Mouse (Mus musculus): ENCODE measurements at regions not wholly inside any gene's neighbourhood (a gene's known extent, or its start where the extent isn't known, plus 50 kb on each side); places are given as distances from the start of the nearest gene placed in this dataset.

DNA sequence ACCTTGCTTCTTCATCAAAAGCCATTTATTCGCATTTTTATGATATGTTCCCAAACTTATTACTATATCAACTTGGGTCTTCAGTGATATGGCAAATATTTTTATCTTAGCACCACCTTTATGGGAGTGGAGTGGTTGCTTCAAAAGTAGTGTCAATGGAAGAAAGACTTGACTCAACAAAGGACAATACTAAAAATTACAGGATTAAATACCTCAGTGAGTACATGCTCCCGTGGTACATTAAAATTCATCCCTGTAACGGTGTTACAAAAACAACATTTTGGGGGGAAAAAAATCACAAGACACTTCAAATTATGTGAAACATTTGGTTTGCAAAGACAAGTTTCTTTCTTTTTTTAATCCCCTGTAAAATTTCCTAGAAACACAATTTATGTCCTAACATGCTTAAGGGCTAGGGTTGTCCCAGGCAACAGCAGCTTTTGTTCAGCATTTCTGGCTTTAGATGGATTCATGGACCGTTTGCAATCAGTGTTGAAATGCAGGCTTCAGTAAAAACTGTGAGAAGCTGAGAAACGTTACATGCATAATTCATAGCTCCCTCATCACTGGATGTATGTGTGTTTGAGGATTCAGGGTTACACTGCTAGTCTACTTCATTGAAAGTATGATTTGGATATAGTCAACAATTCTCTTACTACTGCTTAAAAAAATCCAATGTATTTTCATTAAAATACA lies 700.8 kb upstream of the Tenm2 start:
- H3K36me3 ChIP-seq (ENCODE audit: control insufficient read depth, insufficient read depth), result no peaks in the 10 kb centered on the region
- H3K9me3 ChIP-seq (replicated peaks; ENCODE audit: control insufficient read depth, low read length), result no peaks in the 10 kb centered on the region
- H3K9ac ChIP-seq (ENCODE audit: low read depth, low read length), result no peak overlapping the region
- ATAC-seq (ENCODE audit: low read depth), result no peak
- no peaks in the 10 kb centered on the region for H3K4me1 ChIP-seq (ENCODE audit: control insufficient read depth, low read depth, low read length)
- H3K4me3 ChIP-seq (ENCODE audit: low read depth, low read length), result no peak overlapping the region
- H3K27ac ChIP-seq (ENCODE audit: low read length), result no peak overlapping the region
- no peak overlapping the region for H3K4me2 ChIP-seq (ENCODE audit: low read depth, low read length)
- 55% methylated on average over 5 of the region's 5 CpGs for WGBS (ENCODE audit: insufficient replicate concordance)
- no peaks in the 10 kb centered on the region for H3K27me3 ChIP-seq (ENCODE audit: control insufficient read depth, insufficient read depth, low read depth, low read length)

GRCm38 (mm10) chr11:37913161-37913560 lies 677.4 kb upstream of the Tenm2 start:
- H3K4me2 ChIP-seq (ENCODE audit: low read depth, low read length), result no peak overlapping the region
- H3K9me3 ChIP-seq (replicated peaks; ENCODE audit: control insufficient read depth, low read length), result no peaks in the 10 kb centered on the region
- H3K4me3 ChIP-seq (ENCODE audit: low read depth, low read length), result no peak overlapping the region
- ATAC-seq (ENCODE audit: low read depth), result no peak
- no peaks in the 10 kb centered on the region for H3K36me3 ChIP-seq (ENCODE audit: control insufficient read depth, insufficient read depth)
- no peak overlapping the region for H3K27ac ChIP-seq (ENCODE audit: low read length)
- no peaks in the 10 kb centered on the region for H3K4me1 ChIP-seq (ENCODE audit: control insufficient read depth, low read depth, low read length)
- H3K9ac ChIP-seq (ENCODE audit: low read depth, low read length), result no peak overlapping the region
- no peaks in the 10 kb centered on the region for H3K27me3 ChIP-seq (ENCODE audit: control insufficient read depth, insufficient read depth, low read depth, low read length)
- 40% methylated on average over 2 of the region's 2 CpGs for WGBS (ENCODE audit: insufficient replicate concordance)

- Histone ChIP-seq H3K4me2 (ENCODE audit: low read depth, low read length) (no peak overlapping the region), H3K9ac (ENCODE audit: low read depth, low read length) (no peak overlapping the region), H3K9me3 (replicated peaks; ENCODE audit: control insufficient read depth, low read length) (no peaks in the 10 kb centered on the region), H3K36me3 (ENCODE audit: control insufficient read depth, insufficient read depth) (no peaks in the 10 kb centered on the region), H3K27me3 (ENCODE audit: control insufficient read depth, insufficient read depth, low read depth, low read length) (no peaks in the 10 kb centered on the region), H3K4me1 (ENCODE audit: control insufficient read depth, low read depth, low read length) (no peaks in the 10 kb centered on the region), H3K4me3 (ENCODE audit: low read depth, low read length) (no peak overlapping the region), H3K27ac (ENCODE audit: low read length) (no peak overlapping the region)
- WGBS (ENCODE audit: insufficient replicate concordance), result 72% methylated on average over 2 of the region's 2 CpGs
- ATAC-seq (ENCODE audit: low read depth), result no peak
These were observed 669.2 kb upstream of the Tenm2 start for GRCm38 (mm10) chr11:37904991-37905390.

- Histone ChIP-seq H3K4me2 (ENCODE audit: low read depth, low read length) (no peak overlapping the region), H3K4me1 (ENCODE audit: control insufficient read depth, low read depth, low read length) (no peaks in the 10 kb centered on the region), H3K27ac (ENCODE audit: low read length) (no peak overlapping the region), H3K36me3 (ENCODE audit: control insufficient read depth, insufficient read depth) (no peaks in the 10 kb centered on the region), H3K4me3 (ENCODE audit: low read depth, low read length) (no peak overlapping the region), H3K27me3 (ENCODE audit: control insufficient read depth, insufficient read depth, low read depth, low read length) (no peaks in the 10 kb centered on the region), H3K9me3 (replicated peaks; ENCODE audit: control insufficient read depth, low read length) (no peaks in the 10 kb centered on the region), H3K9ac (ENCODE audit: low read depth, low read length) (no peak overlapping the region)
- no peak for ATAC-seq (ENCODE audit: low read depth)
These were observed 661.9 kb upstream of the Tenm2 start for GRCm38 (mm10) chr11:37897713-37898112.

DNA sequence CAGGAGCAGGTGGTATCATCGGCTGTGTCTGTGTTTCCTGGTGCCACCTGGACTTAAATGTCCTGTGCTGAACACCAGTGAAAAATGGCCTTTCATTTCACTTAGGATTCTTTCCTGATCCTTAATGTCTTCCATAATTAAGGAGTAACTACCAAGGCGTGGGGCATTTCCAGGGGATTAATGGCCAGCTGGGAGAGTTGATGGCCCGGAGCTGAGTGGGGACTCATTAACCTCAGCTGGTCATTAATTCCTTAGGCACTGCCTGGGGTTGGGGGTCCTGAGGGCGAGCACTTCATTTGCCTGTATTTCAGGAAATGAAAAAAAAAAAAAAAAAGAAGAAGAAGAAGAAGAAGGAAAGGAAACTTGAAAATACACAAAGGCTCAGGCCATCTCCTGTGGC lies 647.0 kb upstream of the Tenm2 start:
- Histone ChIP-seq H3K9me3 (replicated peaks; ENCODE audit: control insufficient read depth, low read length) (no peaks in the 10 kb centered on the region), H3K36me3 (ENCODE audit: control insufficient read depth, insufficient read depth) (no peaks in the 10 kb centered on the region), H3K27ac (ENCODE audit: low read length) (no peak overlapping the region), H3K27me3 (ENCODE audit: control insufficient read depth, insufficient read depth, low read depth, low read length) (no peaks in the 10 kb centered on the region), H3K4me3 (ENCODE audit: low read depth, low read length) (no peak overlapping the region), H3K9ac (ENCODE audit: low read depth, low read length) (no peak overlapping the region), H3K4me1 (ENCODE audit: control insufficient read depth, low read depth, low read length) (no peaks in the 10 kb centered on the region), H3K4me2 (ENCODE audit: low read depth, low read length) (no peak overlapping the region)
- WGBS (ENCODE audit: insufficient replicate concordance), result 50% methylated on average over 4 of the region's 4 CpGs
- no peak for ATAC-seq (ENCODE audit: low read depth)

GRCm38 (mm10) chr11:37837301-37837700 lies 601.5 kb upstream of the Tenm2 start:
- ATAC-seq (ENCODE audit: low read depth), result no peak
- H3K9me3 ChIP-seq (replicated peaks; ENCODE audit: control insufficient read depth, low read length), result no peaks in the 10 kb centered on the region
- H3K9ac ChIP-seq (ENCODE audit: low read depth, low read length), result no peak overlapping the region
- no peaks in the 10 kb centered on the region for H3K4me1 ChIP-seq (ENCODE audit: control insufficient read depth, low read depth, low read length)
- H3K36me3 ChIP-seq (ENCODE audit: control insufficient read depth, insufficient read depth), result no peaks in the 10 kb centered on the region
- no peak overlapping the region for H3K4me3 ChIP-seq (ENCODE audit: low read depth, low read length)
- H3K27ac ChIP-seq (ENCODE audit: low read length), result no peak overlapping the region
- H3K4me2 ChIP-seq (ENCODE audit: low read depth, low read length), result no peak overlapping the region
- no peaks in the 10 kb centered on the region for H3K27me3 ChIP-seq (ENCODE audit: control insufficient read depth, insufficient read depth, low read depth, low read length)
- WGBS (ENCODE audit: insufficient replicate concordance), result 56% methylated on average over 5 of the region's 5 CpGs

DNA sequence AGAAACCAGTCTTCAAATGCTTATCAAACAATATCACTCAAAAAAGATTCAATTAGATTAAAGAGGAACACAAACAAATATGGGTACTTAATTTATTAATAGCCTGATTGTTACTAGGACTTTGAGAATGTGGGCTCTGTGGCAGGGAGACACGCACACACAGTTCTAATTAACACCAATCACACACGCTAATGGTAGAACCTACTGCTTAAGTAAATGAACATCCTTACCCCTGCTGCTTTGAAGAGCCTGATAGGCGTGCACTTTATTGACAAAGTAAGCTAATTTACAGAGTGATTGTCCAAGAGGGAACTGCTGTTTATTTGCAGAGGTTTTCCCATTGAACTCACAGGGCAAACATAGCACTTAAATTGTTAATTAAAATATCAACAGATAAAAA lies 595.2 kb upstream of the Tenm2 start:
- WGBS (ENCODE audit: insufficient replicate concordance), result 46% methylated on average over 3 of the region's 3 CpGs
- no peak for ATAC-seq (ENCODE audit: low read depth)
- no peaks in the 10 kb centered on the region for H3K27me3 ChIP-seq (ENCODE audit: control insufficient read depth, insufficient read depth, low read depth, low read length)
- H3K9ac ChIP-seq (ENCODE audit: low read depth, low read length), result no peak overlapping the region
- H3K4me2 ChIP-seq (ENCODE audit: low read depth, low read length), result no peak overlapping the region
- no peak overlapping the region for H3K4me3 ChIP-seq (ENCODE audit: low read depth, low read length)
- no peaks in the 10 kb centered on the region for H3K9me3 ChIP-seq (replicated peaks; ENCODE audit: control insufficient read depth, low read length)
- no peak overlapping the region for H3K27ac ChIP-seq (ENCODE audit: low read length)
- H3K4me1 ChIP-seq (ENCODE audit: control insufficient read depth, low read depth, low read length), result no peaks in the 10 kb centered on the region
- H3K36me3 ChIP-seq (ENCODE audit: control insufficient read depth, insufficient read depth), result no peaks in the 10 kb centered on the region

DNA sequence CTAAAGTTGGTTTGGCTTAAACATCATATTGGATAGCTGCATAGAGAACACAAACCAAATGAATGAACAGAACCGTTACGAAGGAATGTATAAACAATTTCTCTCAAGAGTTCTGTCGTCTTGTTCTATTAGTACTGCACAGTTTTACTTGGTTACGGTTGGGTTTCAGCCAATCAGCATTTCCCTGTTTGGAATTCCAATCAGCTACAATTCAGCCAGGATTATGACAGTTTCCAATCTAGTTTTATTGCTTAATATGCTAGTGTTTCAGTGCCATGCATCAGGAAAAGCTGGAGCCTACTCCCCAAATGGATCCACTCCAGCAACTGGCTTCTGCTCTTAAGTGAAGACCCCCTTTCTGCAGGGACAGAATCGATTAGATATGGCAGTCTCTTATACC lies 571.0 kb upstream of the Tenm2 start:
- Histone ChIP-seq H3K9me3 (replicated peaks; ENCODE audit: control insufficient read depth, low read length) (no peaks in the 10 kb centered on the region), H3K27me3 (ENCODE audit: control insufficient read depth, insufficient read depth, low read depth, low read length) (no peaks in the 10 kb centered on the region), H3K9ac (ENCODE audit: low read depth, low read length) (no peak overlapping the region), H3K27ac (ENCODE audit: low read length) (no peak overlapping the region), H3K4me1 (ENCODE audit: control insufficient read depth, low read depth, low read length) (no peaks in the 10 kb centered on the region), H3K4me3 (ENCODE audit: low read depth, low read length) (no peak overlapping the region), H3K4me2 (ENCODE audit: low read depth, low read length) (no peak overlapping the region), H3K36me3 (ENCODE audit: control insufficient read depth, insufficient read depth) (no peaks in the 10 kb centered on the region)
- WGBS (ENCODE audit: insufficient replicate concordance), result 63% methylated on average over 5 of the region's 5 CpGs
- ATAC-seq (ENCODE audit: low read depth), result no peak

DNA sequence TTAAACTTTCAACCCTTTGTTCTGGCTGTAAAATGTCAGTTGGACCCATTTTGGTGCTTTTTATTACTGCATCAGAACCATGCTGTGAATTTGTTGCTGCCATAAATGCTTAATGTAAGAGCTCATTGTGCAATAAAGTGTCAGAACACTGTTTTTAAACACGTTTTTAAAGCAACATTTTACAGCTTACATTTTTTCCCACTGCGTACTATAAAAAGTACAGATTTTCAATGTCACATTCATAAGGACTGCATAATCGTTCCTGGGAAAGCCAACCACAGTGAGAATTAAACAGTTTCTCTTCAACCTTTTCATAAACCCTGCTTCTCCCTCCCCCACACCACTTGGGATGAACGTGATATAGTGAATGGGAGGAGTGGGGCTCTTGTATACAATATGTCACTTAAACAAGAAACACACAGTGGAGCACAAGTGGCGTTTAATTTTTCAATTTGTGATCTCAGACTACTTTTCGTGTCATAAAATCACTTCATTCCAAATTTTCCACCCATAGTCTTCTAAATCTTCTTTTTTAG lies 563.1 kb upstream of the Tenm2 start:
- no peak overlapping the region for H3K4me2 ChIP-seq (ENCODE audit: low read depth, low read length)
- no peak overlapping the region for H3K9ac ChIP-seq (ENCODE audit: low read depth, low read length)
- H3K36me3 ChIP-seq (ENCODE audit: control insufficient read depth, insufficient read depth), result no peaks in the 10 kb centered on the region
- ATAC-seq (ENCODE audit: low read depth), result no peak
- no peaks in the 10 kb centered on the region for H3K9me3 ChIP-seq (replicated peaks; ENCODE audit: control insufficient read depth, low read length)
- 50% methylated on average over 6 of the region's 6 CpGs for WGBS (ENCODE audit: insufficient replicate concordance)
- H3K27me3 ChIP-seq (ENCODE audit: control insufficient read depth, insufficient read depth, low read depth, low read length), result no peaks in the 10 kb centered on the region
- H3K27ac ChIP-seq (ENCODE audit: low read length), result no peak overlapping the region
- no peak overlapping the region for H3K4me3 ChIP-seq (ENCODE audit: low read depth, low read length)
- no peaks in the 10 kb centered on the region for H3K4me1 ChIP-seq (ENCODE audit: control insufficient read depth, low read depth, low read length)
